Mouse (Mus musculus) left cerebral cortex, postnatal 36 days (tissue): ENCODE data around the gene Samsn1. TPM values are rescaled to one million over a fixed set of nuclear protein-coding genes. Genes with fewer than 3 reads are reported as not detected.

ENCODE experiments used
- DNase-seq, 2 experiments: peaks; one replicate each; pipeline ENCODE4 v3.0.0; 2021 to 2022; ENCODE audit warnings: low spot score in 2 of 2, mixed read lengths in 1 of 2
- intact Hi-C: fragments of 180-260 bp; cut with DNase I; formaldehyde crosslinking; loops from one replicate; pipeline ENCODE4 v1.15.1; 2025
- total RNA-seq, 2 experiments: library from RNA; stranded (reverse); gene quantifications; 2 replicates each; pipeline ENCODE4 v1.2.3; 2021

Gene Samsn1
- total RNA-seq, result 1 to 10 TPM; 2.2 to 2.5 TPM

DNA sequence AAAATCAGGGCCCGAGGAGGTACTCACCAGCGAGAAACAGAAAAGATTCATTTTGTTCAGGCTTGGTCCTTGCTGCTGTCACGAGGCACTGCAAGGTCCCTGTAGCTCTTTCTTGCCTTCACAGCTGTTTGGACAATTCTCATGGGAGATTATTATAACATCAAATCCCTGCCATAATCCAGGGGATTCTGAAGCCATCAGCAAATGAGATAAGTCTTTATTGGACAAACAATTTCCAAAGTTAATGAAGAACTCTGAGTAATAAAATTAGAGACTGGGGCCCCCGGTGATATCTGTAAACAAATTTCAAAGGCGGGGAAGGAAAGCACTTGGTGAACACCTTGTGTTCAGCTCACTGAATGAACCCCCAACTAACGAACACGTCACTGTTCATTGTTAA is at the start of gene Samsn1:
Gene Samsn1 (minus strand): TSS at position 101 of the 400 bp plus-strand sequence.
- no peak for DNase-seq
- intact Hi-C loops, result no loop called here

DNA sequence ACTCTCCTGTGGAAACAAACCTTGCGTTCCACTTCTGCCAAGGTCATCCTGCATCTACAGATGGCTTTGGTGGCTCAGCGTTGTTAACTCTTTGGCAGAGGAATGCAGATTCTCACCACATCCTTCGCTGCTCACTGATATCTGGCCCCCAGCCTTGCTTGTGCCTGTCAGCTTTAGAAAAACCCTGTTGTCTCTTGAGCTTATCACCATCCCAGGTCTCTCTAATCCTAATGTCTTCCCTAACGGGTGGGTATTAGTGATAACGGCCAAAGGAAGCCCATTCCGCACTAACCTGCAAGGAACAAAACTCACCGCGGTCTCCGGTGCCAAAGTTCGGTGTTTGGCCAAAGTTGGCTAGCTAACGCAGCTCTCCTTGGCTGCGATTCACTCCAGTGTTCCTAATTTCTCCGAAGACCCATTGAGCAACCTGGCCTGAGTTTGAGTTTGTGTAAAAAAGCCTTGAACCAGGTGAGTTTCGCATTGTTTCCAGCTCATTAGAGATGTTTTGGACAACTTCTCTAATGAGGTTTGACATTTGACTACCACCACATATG is 44.1 kb upstream of the Samsn1 start:
- no peak for DNase-seq
- intact Hi-C loops, result no loop called here

DNA sequence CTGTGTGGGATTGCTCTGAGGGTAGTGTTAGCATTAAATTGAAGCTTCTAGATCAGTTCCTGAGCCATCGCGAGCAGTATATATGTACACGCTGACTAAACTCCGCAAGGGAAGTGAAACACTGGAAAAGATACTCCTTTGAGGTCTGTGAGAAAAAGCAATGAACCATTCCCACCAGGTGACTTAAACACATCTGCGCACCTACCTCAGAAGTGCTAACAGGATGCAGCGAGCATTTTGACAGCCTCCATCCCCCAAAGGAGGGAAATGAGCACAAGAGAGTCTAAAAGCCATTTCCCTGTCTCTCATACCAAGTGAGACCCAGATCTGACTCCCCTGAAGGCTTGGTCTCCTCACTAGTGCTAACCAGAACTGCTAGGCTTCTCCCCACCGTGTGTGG is 32.9 kb upstream of the Samsn1 start:
- no peak for DNase-seq
- intact Hi-C loops, result no loop called here

DNA sequence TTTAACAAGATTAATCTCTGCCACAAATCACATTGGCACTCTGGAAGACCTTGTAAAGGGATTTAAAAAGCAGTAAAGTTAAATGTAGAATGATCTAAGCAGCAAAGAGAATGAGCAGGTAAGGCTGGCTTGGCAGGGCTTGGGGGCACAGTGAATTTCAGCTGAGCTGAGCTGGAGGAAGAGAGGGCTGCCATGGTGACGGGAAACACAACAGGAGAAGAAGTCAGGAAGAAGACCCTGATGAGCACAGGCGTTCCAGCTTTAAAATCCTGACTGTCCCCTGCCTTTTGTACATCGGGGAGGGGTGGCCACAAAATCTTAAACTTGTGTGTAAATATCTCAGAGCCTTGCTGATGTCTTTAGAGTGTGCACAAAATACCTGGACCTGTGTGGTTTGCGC is 32.0 kb upstream of the Samsn1 start:
- intact Hi-C loops, result no loop called here
- DNase-seq, result no peak

DNA sequence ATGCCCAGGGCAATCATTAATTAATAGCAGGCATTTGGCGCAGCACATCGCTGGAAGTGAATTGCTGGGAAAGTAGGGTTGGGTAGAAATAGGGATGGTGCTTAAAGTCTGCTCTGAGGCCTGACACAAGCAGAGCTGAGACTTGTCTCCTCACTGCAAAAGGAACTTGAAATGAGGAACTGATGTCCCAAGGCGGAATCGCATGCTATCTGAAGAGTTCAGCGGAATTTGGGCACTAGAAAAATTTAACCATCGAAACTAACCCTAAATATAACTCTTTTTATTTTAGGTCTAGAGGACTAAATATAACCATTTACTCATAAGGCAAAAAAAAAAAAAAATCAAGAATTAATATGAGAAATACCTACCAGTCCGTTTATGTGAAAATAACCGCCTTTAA is 31.5 kb upstream of the Samsn1 start:
- no peak for DNase-seq

DNA sequence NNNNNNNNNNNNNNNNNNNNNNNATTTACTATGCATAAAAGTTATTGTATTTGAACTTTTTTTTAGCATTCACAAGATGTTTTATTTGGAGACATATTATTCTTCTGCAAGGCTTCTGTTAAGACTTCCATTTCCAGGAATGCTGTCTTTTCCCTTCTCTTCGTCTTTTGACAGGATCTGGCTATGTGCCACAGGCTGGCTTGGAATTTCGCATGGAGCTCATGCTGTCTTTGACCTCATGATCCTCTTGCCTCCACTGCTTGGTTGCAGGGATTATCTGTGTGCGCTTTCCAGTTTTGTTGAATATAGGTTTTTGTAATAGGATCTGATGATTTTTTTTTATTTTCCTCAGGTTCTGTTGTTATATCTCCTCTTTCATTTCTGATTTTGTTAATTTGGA is 25.0 kb upstream of the Samsn1 start:
- intact Hi-C loops, result no loop called here
- no peak for DNase-seq

More for the DNA sequence above, 31.5 kb upstream of the Samsn1 start:
- intact Hi-C loops, result no loop called here

DNA sequence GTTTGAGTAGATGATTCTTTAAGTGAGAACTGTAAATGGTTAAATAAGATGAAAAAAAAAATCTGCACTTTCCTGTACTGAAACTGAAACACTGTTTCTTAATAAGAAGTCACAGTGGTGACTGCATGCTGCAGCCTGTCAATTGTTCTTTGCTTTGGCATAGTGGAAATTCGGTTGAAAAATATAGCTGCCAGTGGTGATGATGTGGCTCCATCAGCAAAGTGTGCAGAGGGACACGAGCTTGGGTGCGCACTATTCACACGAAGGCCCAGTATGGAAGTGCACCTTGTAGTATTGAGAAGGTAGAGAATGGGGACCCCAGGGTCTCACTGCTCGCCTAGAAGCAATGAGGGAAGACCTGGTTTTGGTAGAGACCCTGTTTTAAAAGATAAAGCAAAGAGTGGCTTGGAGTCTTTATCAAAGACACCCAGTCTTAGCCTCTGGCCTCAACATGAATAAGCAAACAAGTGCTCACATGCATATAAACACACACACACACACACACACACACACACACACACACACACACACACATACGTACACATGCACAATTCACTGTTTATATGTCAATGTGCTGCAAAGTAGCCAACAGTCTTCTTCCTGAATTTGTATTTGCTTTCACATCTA is 18.4 kb upstream of the Samsn1 start:
- intact Hi-C loops, result no loop called here
- no peak for DNase-seq

DNA sequence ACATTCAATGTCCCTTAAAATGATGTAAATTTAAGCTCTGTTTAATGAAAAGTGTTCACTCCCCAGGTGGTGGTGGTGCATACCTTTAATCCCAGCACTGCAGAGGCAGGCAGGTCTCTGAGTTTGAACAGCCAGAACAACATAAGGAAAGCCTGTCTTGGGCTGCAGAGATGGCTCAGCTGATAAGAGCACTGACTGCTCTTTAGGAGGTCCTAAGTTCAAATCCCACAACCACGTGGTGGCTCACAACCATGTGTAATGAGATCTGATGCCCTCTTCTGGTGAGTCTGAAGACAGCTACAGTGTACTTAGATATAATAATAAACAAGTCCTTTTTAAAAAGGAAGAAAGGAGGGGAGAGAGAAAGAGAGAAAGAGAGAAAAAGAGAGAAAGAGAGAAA is 2.9 kb downstream of the Samsn1 start:
- DNase-seq, result no peak
- intact Hi-C loops, result no loop called here

DNA sequence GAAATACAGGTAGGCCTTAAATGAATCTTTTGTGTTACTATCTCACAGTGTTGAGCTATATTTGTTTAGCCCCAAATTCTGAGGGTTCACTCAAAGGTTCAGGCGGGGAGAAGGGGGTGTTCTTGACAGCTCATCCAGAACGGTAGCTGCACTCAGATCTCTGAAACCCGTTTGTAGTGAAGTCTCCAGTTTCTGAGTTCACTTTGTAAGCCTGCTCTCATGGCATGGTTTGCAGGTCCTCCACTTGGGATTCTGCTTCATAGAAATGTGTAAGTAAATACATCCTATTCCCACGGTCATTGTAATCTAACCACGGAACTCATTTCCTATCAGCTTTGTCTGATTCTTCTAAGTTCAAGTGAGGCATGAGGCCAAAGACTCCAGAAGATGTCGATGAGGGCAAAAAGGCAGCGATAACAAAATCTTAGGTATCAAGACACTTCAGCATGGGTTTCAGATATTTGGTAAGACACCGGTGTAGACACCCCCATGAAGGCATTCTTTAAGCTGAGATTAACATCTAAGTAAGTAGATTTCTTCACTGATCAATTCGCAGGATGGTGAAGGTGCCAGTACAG is 18.2 kb downstream of the Samsn1 start:
- no peak for DNase-seq
- intact Hi-C loops, result no loop called here

DNA sequence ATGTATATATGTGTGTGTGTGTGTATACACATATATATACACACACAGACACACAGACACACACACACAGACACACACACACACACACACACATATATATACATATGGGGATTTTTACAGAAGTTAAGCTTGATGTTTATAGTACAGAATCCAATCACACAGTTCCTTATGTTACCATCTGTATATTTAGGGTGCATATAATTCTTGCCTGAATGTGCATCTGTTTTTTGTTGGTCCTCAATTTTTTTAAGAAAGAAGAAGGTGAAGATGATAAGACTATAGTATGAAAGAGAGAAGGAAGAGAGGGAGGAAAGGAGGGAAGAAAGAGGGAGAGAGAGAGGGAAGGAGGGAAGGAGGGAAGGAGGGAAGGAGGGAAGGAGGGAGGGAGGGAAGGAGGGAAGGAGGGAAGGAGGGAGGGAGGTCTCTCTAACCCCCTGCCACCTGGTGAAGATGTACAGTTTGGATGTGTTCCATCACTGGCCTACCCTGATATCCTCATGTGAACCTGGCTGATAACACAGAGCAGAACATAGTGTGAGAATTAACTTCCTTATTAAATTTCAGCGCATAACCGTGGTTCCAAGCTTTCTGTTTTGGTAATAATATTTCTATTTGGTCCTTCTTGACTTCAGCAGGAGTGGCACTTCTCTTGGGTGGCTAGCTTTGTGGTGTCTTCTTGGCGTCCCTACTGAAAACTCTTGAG is 19.1 kb downstream of the Samsn1 start:
- intact Hi-C loops, result no loop called here
- DNase-seq, result no peak

DNA sequence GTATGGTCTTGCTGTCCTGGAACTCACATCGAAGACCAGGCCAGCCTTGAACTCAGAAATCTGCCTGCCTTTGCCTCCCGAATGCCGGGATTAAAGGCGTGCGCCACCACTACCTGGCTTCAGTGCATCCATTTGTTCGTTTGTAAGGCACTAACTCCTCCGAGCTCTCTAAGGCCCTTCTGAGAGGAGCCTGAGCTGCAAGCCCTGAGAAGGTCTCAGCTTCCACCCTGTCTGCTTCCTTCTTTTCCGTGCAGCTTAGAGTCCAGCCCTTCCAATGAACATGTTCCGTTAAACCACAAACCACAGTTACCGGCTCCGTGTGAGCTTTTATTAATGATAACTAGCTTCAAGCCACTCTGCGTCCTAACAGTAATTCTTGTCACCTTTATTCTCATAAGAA is 19.8 kb downstream of the Samsn1 start:
- intact Hi-C loops, result no loop called here

DNA sequence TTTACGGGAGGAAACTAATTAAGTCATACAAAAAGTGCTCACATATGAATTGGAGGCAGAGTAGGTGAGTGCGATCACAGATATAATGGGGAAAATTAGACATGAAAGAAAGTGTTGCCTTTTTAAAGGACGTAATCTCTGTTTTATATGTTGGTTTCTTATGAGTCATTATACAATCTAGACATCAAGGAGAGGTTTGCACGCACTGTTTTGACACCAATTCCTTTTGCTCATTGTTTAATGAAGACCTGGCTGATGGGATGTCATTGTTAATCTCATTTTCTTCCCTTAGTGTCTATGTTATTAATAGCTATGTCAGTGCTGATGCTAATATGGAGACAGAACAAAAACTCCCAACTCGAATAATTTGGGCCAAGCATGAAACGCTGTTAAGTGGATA is 20.3 kb downstream of the Samsn1 start:
- intact Hi-C loops, result no loop called here

More for the DNA sequence above, 19.8 kb downstream of the Samsn1 start:
- no peak for DNase-seq

DNA sequence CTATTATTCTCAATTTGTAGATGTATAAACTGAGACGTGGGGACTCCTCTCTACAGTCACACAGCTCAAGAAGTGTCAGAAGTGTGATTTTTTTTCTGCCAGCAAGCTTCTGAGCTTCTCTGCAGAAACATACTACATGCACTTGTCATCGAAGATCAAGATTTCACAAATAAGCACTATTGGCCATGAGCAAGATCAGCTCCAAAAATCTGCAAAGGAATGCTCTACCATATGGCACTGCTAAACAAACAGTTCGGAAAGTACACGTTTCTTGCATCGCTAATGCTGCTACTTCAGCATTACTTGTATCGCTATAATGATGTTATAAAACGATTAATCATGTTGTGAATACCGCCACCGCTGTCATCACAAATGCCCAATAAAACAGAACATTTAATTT is 22.0 kb downstream of the Samsn1 start:
- intact Hi-C loops, result no loop called here
- DNase-seq, result no peak

More for the DNA sequence above, 20.3 kb downstream of the Samsn1 start:
- no peak for DNase-seq

DNA sequence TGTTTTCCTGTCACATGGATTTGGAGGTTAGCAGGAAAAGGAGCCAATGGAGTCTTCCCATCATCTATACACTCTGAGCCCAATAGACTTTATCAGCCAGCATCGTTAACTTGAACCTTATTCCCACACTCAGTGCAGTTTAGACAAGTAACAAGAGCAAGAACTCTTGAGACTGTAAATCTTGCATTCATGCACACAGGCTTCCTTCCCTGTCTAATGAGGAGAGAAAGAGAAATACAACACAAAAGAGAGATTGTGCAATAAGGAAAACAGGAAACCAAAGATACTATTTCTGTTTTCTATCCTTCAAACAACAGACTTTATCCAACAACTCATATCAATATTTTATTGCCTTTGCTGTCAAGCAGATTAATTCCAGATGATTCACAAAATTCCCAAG is 31.9 kb downstream of the Samsn1 start:
- no peak for DNase-seq
- intact Hi-C loops, result no loop called here

DNA sequence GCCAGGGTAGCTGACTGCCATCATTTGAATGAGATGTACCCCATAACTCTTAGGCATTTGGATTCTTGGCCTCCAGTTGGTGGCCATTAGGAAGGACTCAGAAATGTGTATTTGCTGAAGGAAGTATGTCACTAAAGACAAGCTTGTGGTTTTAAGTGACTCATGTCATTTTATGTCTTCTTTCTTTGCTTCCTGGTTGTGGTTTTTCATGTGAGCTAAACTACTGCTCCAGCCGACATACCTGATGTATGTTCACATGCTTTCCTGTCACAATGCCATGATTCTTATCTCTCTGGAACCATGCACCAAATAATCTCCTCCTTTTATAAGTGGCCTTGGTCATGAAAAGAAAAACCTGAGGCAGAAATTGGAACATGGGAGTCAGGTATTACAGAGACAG is 38.2 kb downstream of the Samsn1 start:
- intact Hi-C loops, result no loop called here
- DNase-seq, result no peak

DNA sequence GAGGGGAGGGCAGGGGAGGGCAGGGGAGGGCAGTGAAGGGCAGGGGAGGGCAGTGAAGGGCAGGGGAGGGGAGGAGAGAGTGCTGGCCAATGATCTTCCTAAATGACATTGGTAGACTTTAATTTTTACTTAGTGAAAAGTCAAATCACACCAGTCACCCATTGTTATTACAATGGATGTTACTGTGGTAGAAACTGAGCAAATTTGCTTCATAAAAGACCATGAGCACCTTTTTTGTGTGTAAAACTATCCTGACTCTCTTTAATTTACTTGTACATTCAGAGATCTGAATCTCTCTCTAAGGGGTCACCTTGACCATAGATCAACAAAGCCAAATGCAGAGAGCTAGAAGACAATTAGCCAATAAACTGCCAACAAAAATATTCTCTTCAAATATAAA is 42.7 kb downstream of the Samsn1 start:
- DNase-seq, result no peak
- intact Hi-C loops, result no loop called here

DNA sequence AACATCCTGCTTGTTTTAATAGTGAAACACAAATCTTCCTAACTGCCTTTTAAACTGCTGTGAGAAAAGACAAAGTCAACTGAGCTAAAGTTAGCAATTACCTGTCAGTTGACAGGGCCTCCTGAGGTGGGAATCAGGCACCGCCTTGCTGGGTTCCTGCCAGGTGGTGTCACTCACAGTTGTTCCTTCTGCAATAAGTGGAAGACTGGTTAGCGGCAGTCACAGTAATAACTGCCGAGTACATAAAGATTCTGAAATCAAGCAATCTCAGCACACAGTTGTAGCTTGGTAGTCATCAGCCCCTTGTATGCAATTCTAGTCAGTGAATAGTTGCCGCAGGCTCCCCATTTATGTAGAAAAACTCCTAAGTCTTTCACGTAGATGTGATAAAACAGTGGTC is 44.3 kb downstream of the Samsn1 start:
- DNase-seq, result no peak
- intact Hi-C loops, result no loop called here

DNA sequence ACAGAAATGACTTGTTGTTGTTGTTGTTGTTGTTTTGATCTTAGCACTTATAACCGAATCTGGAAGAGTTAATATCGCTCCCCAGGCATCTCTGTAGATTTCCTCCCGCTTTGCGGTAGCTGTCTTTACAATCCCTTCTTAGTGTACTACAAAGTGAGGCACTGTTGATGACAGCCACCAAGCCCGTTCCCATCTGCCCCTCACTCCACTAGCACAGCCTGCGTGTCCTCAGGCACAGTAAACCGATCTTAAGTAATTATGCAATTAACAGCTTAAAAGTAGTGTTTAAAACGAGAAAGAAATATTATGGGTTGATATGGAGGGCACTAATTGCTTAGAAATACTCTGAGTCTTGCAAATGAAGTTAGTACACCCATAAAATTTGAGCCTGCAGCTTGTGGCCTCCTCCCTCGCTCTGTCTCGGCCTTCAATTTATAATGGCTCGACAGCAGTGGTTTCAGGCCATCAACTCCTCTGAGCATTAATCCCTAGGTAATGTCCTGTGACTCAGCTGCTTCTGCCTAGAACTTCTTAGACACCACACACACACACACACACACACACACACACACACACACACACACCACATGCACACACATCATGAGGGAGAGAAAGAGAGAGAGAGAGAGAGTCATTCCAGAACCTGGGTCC is 46.3 kb downstream of the Samsn1 start:
- intact Hi-C loops, result no loop called here
- DNase-seq, result no peak

DNA sequence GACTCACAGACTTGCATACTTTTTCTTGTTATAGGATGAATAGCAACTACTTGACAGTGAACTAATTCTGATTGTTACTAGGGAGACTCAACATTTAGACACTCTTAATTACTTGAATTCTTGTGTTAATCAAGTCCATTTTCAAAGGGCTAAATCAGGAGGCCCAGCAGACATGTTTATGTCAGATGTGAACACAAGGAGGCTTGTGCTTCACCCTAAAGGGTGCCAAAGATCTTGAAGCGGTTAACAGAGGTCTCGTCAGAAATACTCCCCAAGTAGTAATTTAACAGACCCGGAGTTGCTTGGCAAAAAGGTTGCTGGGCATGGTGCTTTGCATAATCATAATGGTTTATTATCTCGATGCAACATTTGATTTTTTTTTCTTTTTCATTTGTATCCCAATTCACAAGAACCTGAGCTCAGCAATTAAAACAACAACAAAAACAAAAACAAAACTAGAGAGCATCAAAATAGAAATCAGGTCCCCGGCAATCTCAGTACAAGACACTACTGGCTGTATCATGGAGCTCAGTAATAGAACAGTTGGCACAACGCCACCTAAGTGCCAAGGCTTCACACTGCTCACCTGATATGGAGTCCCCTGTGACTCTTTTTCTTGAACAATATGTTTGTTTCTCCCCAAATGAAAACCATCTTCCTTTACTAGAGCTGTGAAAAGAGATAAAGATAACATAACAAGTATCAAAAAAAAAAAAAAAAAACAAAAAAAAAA is 51.6 kb downstream of the Samsn1 start:
- intact Hi-C loops, result no loop called here

DNA sequence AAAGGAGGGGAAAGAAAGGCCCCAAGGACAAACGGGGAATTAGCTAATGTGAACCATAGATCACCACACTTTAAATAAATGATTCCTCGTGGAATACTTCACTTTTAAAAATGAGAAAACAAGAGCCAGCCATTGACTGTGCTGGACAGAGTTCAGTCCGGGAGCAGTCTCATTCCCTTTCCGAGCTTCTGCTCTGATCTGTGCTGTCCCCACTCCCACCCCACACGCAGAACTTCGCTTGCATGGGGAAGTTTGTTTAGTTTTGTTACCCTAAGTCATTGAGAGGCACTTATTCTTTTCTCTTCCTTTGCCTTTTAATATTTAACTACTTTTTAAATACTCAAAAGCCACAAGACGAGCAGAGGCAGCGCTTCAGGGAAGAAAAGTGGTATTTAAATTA is 60.1 kb downstream of the Samsn1 start:
- intact Hi-C loops, result no loop called here
- DNase-seq, result no peak

More for the DNA sequence above, 51.6 kb downstream of the Samsn1 start:
- no peak for DNase-seq
